In genomic region chr5:36748536-36749061, GRCm38 (mm10) we compare ENCODE assay signal across 8 mouse cellular contexts. TPM values are rescaled to one million over a fixed set of nuclear protein-coding genes. Genes with fewer than 3 reads are reported as not detected.
DNase-seq lines count a peak whose midpoint lies in the region; ATAC-seq lines count a peak whose summit lies in the region.

TSS of gene Bloc1s4 (minus strand) at chr5:36748650.

- peak; percentile 88 for DNase-seq in T-cell, adult 2 months (ENCODE audit: low spot score)
- DNase-seq in cerebellum, postnatal 36 days, result peak; percentile 93 to 96
- DNase-seq in gastrocnemius, adult 18-20 months (ENCODE audit: low spot score), result peak; percentile 90
- peak; percentile 95 to 97 for DNase-seq in left cerebral cortex, adult 18-20 months (ENCODE audit: low spot score in 2 of 2)
- DNase-seq in right cerebral cortex, adult 18-20 months, result peak; percentile 96
- DNase-seq in urinary bladder, postnatal 10 days (ENCODE audit: low spot score), result peak; percentile 69

- 4% methylated on average over 28 of the region's 31 CpGs for WGBS in hindbrain, embryonic 16.5 days
- 5% methylated on average over 31 of the region's 31 CpGs for WGBS in macrophage (ENCODE audit: missing documents)

- H3K9me3 ChIP-seq in hindbrain, embryonic 16.5 days (ENCODE audit: control insufficient read depth, low read length), result no peaks in the 10 kb centered on the region

- H3K27ac ChIP-seq in hindbrain, embryonic 16.5 days (ENCODE audit: low read depth, low read length), result peak within 1 kb of the TSS; percentile 65
- H3K27ac ChIP-seq in macrophage, result no peak within 1 kb of the TSS

- peak; percentile 98 for ATAC-seq in hindbrain, embryonic 16.5 days

- H3K36me3 ChIP-seq in hindbrain, embryonic 16.5 days (ENCODE audit: control insufficient read depth, insufficient read depth, low read length), result no peaks in the 10 kb centered on the region
- H3K36me3 ChIP-seq in macrophage (ENCODE audit: inconsistent target), result no peaks in the 10 kb centered on the region

- H3K9ac ChIP-seq in hindbrain, embryonic 16.5 days (ENCODE audit: low read depth, low read length), result peak within 1 kb of the TSS; percentile 84

- peaks cover 27% of the 10 kb centered on the region for H3K79me2 ChIP-seq in macrophage (ENCODE audit: inconsistent target)

- no peaks in the 10 kb centered on the region for H3K27me3 ChIP-seq in hindbrain, embryonic 16.5 days (replicated peaks; ENCODE audit: control insufficient read depth, insufficient read depth, low read length)

- H3K4me2 ChIP-seq in hindbrain, embryonic 16.5 days (ENCODE audit: low read length), result peak within 1 kb of the TSS; percentile 98

- peak within 1 kb of the TSS; percentile 99 for H3K4me3 ChIP-seq in hindbrain, embryonic 16.5 days (ENCODE audit: low read length)
- H3K4me3 ChIP-seq in macrophage (ENCODE audit: inconsistent target), result peak within 1 kb of the TSS; percentile 46

- peaks cover 17% of the 10 kb centered on the region for H3K4me1 ChIP-seq in hindbrain, embryonic 16.5 days (ENCODE audit: control insufficient read depth, insufficient read depth, low read depth, low read length)

RNA-seq across cellular contexts. Expression of gene Bloc1s4, which starts in this region (rescaled TPM):
- 10 to 100 TPM in 1 of 2 experiments, 1 to 10 TPM in 1; 9.4 to 10.1 TPM for total RNA-seq in gastrocnemius, adult 18-20 months (2021)
- 25.4 and 26.0 TPM in 2 replicates for polyA plus RNA-seq in hindbrain, embryonic 16.5 days (2015; fragmentation: Nextera tagmentation; extraction: Ambion mirVana)
- 10 to 100 TPM; 17.5 to 19.6 TPM for total RNA-seq in left cerebral cortex, adult 18-20 months (2021)
- 10 to 100 TPM in 8 of 26 experiments, 1 to 10 TPM in 18; 1.0 to 15.7 (median 7.3) TPM for total RNA-seq in macrophage (2018; cell fraction: chromatin; rRNA removed)
- 10 to 100 TPM; 15.1 to 21.6 (median 18.8) TPM for total RNA-seq in macrophage (2018; cell fraction: cytosol; rRNA removed)
- 10 to 100 TPM in 20 of 26 experiments, 1 to 10 TPM in 6; 4.6 to 20.4 (median 12.9) TPM for total RNA-seq in macrophage (2018; cell fraction: nucleus; rRNA removed)
- 6.8 to 19.4 TPM (median 17.0 TPM) in 3 replicates for polyA plus RNA-seq in macrophage (2018)
